Mouse (Mus musculus) kidney, postnatal 10 days (tissue): Measurements from ENCODE around the gene Cdk17.

Experiments used
- DNase-seq: peaks from one replicate; pipeline ENCODE4 v3.0.0; 2021; ENCODE audit warnings: mixed read lengths

The Cdk17 gene

DNA sequence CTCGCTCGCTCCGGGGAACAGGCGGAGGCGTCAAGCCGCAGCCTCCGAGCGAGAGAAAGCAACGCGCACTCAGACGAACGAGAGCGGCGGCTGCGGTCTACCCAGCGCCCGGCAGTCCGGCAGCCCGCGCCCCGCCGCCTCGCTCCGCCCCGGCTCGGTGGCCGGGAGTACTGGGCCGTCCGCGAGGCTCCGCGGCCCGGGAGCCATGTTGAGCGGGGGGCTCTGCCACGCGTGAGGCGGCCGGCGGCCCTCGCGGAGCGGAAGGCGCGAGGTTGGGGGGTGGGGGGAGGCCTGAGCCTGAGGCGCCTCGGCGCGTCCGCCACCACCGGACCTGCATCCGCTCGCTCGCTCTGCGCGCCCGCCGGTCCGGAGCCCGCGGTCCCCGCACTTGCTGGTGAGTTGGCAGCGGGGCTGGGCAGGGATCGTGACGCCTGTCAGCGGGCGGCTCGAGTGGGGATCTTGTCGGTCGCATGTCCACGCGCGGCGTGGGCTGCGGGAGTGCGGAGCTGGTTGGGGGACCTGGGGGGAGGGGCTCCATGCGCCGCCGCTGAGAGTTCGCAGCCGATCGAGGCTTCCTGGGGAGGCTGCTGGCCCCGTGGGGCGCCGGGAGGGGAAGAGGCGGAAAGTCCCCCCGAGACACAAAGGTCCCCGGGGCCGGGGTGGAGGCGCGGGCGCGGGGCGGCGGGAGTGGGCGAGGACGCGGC lies at the start of gene Cdk17:
TSS of gene Cdk17 (plus strand) at position 69 of the 704 bp plus-strand sequence.
- DNase-seq = peak; percentile 84

DNA sequence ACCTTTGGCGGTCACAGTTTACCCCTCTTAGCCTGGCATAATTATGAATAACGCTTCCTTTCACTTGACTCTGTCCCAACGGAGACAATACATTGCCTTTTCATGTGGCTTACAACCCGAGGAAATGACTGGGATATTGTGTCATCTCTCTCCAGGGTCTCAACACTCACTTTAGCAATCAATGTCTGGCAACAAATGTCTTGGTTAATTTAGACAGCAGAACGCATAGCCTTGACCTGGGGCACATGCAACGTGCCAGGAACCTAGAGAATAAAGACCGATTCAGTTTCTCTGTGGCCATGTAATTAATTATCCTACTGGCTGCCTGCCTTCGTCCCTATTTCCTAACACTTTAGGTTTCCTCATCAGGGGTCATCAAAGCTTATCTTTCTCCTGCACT lies 49.3 kb upstream of the Cdk17 start:
- DNase-seq = no peak

DNA sequence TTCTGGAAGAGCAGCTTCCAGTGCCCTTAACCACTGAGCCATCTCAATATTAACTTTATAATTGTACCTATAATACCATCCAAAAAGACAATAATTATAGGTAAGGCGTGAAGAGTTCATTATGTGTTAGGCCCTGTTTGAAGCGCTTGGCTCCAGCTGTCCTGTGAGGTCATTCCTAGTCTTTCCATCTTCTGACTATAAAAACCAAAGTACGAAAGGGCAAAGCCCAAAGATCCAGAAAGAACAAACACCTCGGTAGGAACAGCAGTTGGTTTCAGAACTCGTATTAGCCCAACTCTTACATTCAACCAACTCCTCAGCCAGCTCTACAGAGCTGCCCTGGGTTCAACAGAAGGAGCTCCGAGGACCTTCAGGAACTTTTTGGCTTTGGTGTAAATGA lies 48.7 kb upstream of the Cdk17 start:
- no peak for DNase-seq

DNA sequence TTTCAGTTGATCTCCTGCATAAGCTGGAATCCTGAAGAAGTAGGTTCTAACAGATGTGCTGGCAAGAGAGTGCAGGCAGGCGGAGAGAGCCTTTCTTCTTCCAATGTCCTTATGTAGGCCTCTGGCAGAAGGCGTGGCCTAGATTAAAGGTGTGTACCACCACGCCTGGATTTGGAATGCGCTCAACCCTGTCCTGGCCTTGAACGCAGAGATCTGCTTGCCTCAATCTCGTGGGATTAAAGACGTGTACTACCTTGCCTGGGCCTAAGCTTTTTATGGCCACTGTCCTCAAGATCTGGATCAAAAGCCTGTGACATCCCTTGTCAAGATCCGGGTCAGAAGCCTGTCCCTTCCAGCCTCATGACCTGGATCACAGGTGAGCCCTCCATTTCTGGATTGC lies 46.7 kb upstream of the Cdk17 start:
- DNase-seq = no peak

DNA sequence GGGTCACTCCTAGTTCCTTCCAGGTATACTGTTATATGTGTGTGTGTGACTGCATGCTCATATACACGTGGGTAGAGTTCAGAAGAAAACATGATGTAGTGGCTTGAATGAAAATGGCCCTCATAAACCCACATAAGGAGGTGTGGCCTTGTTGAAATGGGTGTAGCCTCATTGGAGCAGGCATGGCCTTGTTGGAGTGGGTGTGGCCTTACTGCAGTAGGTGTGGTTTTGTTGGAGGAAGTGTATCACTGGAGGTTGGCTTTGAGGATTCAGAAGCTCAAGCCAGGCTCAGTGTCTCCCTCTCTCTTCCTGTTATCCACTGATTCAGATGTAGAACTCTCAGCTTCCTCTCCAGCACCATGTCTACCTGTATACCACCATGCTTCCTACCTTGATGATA lies 45.9 kb upstream of the Cdk17 start:
- no peak for DNase-seq

DNA sequence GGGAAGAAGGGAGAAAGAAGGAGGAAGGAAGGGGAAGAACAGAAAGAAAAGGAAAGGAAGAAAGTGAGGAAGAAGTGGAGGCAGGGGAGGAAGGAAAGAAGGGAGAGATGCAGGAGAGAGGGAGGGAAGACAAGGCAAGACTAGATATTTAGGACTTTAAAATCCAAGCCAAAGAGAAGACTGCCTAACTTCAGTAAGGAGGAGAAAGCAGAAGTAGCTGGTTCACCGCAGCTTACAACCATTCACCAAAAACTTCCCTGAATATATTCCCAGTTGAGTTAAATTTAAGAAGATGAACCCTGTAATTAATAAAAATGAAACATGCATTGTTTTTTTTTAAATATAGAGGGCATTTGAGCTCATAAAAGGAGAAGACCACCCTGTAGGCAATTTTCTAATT lies 44.9 kb upstream of the Cdk17 start:
- DNase-seq = no peak

DNA sequence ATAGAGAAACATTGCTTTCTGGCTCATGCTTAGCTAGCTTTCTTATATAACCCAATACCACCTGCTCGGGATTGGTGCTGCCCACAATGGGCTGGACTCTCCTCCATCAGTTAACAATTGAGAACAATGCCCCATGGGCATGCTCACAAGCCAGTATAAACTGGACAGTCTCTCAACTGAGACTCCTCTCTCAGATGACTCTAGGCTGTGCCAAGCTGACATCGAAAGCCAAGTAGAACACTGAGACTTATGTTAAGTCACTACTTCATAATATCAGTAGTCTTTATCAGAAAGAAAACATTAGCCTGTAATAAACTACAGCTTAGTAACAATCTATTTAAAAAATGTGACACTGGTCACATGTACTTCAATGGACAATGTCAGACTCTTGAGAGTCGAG lies 44.0 kb upstream of the Cdk17 start:
- no peak for DNase-seq

DNA sequence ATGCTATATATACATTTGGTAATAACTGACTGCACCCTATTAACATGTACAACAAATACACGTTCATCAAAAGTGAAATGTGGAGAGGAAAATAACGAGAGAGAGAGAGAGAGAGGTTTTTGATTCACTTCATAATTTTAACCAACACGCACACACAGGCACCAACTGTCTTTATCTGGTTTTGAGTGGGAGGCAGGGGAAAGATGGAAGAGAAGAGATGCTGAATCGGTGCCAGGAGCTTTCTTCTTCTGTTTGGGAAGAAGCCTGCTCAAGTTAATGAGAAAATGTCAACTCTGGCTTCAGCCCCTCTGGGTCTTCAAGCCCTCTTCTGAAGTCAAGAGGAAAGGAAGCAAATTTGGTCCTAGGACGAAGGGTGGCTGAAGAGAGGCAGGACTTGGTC lies 40.9 kb upstream of the Cdk17 start:
- no peak for DNase-seq

DNA sequence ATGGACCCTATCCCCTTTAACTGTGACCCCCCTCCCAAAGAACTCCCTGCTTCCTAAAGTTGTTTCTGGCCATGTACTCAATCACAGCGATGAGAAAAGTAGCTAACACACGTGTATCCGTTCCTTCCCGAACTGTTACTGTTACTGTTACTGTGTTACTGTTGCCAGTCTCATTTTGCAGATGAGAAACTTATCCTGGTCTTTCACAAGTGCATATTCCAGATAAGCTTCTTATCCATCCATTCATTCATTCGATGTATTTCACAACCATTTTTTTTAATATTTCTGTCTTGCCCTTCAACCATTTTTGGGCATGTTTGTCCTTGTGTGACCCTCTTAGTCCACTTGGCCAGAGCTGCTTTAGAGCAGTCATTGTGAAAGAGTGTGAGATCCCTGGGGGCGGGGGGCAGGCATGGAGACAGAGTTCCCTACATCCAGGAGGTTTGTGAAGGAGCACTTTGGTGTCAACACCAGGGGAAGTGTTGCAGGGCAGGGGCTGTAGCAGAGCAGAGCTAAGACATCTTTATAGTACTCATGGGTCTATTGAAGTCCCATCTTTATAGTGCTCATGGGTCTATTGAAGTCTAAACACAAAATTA lies 39.3 kb upstream of the Cdk17 start:
- no peak for DNase-seq

DNA sequence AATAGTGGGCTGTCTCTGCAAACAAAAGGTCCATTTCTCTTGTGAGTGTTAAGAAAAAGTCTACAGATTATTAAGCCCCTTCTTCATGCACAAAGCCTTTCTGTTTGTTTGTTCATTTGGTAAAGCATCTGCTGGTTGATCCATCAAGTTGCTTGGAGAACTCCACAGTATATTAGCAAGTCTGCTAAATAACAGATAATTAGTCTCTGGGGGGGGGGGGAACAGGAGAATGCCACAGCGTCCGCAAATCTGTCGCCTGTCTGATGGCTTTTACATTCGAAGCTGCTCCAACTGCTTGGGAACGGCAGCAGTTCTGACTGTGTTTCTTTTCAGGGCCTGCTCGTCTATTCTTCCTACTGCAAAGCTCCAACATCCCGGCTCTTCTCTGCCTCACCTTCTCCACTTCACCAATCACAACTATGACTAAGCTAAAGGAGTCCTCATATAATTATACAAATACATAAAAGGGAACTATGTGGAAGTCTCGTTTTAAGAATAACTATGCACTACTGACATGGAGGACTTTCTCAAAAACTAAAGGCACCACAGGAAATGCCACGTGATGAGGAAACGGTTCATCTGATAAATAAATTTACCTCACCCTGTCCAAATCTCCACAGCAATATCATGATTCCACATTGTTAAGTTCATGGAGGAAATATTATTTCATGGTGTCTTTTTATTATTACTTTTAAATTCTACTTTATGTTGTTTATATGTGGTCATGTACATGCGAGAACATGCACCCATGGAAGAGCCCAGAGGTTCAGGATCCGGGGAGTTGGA lies 38.1 kb upstream of the Cdk17 start:
- no peak for DNase-seq

DNA sequence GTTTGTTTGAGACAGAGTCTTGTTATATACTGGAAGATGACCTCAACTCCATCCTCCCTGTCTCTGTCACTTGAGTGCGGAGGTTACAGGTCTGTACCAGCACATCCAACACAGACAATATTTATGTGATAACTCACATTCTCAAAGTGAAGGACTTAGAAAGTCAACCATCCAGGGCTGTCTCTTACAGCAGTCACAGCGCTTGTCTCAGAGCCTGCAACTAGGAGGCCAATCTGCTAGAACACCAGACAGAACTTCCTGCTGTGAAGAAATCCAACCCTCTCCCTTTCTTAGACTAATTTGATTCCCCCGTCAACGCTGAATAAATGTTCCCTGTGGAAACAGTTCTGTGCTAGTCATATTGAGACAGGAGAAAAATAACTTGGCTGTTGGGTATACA lies 37.4 kb upstream of the Cdk17 start:
- DNase-seq = no peak

DNA sequence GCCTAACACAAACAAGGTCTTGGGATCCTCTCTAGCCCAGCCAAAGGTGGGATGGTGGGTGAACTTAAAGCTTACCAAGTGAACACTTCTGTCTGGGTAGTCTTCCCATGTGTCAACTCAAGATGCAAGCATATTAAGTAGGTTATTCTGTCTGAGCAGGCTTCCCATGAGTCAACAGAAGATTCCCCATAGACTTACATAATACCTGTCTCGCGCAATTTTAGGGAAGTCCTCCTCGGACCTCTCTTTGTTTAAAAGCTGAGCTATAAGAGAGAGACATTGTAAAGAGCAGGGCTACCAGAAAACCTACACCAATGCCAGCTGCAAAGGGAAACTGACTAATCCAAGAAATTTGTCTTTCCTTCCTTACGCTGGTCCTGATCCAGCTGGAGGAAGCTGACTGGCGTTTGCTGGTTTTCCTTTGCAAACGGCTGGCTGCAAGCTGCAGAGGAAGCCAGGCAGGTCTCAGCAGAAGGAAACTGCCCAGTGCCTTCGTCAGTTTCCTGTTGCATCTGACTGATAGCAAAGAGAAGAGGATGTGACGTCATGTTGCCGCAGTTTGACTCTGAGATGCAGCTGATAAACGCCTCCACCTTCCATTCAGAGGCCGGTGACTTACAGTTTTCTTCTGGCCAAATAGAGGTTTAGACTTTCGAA lies 36.6 kb upstream of the Cdk17 start:
- peak; percentile 79 for DNase-seq

DNA sequence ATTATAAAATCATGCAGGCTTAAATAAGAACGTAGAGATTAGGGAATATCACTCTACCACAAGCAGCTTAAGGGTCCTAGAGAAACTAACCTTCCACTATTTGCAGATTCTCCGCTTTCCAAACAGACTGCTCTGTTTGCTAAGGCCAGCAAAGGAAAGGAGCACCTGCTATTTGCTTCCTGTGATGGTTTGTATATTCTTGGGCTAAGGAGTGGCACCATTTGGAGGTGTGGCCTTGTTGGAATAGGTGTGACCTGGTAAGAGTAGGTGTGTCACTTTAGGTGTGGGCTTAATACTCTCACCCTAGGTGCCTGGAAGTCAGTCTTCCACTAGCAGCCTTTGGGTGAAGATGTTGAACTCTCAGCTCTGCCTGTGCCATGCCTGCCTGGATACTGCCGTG lies 34.6 kb upstream of the Cdk17 start:
- no peak for DNase-seq

DNA sequence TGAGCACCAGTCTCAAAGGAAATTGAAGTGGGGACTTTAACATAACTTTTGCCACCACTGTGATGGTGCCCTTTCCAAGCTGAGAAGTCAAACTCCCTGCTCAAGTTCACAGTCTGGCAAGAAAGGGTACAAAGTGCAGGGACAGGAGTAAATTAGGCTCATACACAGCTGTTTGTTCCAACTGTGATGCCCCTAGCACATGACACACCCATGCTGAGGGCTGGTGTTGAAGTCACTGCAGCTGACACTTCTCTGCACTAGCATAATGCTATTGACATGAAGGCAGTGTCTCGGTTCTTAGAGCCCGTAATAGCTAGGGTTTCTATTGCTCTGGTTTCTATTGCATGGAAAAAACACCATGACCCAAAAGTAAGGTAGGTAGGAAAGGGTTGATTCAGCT lies 32.1 kb upstream of the Cdk17 start:
- DNase-seq = no peak

DNA sequence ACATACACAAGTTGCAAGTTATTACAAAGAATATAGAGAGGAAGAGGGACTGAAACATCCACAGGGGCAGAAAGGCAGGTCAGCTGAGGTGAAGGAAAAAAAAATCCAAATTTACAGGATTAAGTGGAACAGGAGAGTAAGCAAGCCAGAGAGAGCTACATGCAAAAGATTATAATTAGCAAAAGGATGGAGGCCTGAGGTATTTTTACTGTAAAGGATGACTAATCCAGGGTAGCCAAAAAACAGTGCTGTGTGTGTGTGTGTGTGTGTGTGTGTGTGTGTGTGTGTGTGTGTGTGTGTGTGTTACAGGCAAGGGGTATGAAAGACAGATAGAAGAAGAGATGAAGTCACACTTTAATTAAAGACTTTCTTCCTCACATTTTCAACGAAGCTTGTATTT lies 31.3 kb upstream of the Cdk17 start:
- DNase-seq = no peak

DNA sequence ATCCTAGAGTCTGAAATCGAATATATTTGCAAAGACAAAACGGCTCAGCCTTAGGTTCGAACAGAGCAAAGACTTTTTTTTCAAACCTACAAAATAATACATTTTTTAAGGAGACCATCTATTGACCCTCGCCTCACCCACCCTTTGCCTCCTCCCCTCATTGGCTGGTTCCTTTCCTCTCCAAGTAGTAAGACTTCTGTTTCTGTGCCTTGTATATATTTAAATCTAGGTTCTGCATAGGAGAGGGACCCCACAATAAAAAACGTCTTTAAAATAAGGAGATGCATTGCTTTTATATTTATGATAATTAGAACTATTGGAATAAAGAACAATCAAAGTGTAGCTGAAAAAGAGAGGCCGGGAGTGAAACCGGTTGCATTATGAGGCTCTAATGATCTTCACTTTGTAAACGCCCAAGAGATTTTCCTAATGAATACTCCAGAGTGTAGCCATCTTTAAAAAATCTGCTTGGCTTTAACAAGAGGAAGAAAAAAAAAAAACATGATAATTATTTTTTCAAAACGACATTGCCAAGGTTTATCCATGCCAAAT lies 30.7 kb upstream of the Cdk17 start:
- no peak for DNase-seq

DNA sequence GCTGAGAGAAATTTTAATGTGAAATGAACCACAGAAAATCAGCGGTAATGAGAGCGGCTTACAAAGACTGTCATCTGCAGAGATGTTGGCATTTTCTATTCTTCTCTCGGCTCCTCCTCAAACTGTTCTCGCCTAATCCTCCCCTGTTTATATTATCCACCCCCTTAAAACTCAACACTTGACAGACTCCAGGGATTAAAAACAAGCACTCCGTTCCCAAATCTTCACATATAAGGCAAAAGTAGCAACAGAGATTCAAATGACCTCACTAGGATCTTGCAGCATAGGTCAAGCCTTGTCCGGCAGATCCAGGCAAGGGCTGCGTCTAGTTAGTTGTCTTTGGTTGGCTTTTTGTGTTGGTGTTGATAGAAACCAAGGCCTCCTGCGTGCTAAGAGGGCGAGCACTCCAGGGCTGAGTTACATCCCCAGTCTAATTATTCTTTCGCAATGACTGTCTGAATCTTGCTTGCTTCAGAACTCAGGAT lies 30.2 kb upstream of the Cdk17 start:
- DNase-seq = no peak

DNA sequence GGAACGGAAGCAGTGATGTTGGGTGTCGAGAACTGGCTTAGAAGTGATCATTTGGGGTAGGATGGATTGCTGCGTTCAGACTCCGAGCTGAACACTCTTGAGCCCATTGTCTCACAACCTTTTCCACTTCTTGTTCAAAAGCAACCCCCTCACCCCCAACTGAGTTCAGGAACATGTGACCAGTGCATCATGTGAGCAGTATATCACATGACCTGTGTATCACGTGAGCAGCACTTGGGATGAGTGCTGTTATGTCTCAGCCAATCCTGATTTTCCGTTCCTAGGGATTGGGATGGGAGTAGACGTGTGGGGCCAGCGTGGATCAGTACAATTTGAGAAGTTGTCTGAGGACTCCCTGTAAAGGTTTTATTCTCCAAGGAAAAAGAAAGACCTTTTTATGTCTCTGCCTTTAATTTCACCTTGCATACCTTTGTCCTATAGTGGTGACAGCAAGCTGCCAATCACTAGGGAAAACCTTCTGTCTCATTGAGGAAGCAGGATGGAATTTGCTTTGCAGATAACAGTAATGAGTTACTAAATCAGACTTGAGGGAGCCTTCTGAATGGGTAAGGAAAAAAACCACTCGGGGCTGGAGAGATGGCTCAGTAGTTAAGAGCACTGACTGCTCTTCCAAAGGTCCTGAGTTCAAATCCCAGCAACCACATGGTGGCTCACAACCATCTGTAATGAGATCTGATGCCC lies 28.7 kb upstream of the Cdk17 start:
- no peak for DNase-seq

DNA sequence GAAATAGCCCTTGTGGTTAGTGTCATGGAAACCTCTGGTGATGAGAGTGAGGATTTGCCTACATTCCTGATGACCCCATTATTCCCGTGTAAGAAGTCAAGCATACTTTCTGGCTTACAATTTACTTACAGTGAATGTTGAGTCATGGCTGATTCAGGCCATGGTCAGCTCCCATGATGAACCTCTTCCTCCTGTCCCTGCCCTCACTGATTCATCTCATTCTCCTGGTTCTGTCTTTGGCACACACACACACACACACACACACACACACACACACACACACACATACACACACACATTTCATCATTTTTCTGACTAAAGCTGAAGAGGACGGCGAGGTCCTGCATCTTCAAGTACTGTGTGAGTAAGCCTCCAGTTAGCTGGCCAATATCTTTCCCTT lies 21.9 kb upstream of the Cdk17 start:
- DNase-seq = no peak

DNA sequence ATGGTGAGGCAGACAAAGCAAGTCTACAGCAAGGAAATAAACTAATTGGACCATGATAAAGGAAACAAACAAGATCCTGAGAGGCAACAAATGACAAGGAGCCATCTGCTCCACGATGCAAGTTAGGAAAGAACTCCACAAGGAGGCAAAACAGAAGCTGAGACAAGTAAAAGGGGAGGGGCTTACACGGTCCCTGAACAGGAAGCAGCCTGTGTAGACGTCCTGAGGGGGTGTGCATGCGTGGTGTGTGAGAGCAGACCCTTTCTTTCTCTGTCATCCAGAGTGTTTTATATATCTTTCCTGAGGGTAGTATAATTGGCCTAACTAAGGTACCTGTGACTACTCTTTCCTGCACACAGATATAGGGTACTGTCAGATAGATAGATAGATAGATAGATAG lies 19.9 kb upstream of the Cdk17 start:
- no peak for DNase-seq

DNA sequence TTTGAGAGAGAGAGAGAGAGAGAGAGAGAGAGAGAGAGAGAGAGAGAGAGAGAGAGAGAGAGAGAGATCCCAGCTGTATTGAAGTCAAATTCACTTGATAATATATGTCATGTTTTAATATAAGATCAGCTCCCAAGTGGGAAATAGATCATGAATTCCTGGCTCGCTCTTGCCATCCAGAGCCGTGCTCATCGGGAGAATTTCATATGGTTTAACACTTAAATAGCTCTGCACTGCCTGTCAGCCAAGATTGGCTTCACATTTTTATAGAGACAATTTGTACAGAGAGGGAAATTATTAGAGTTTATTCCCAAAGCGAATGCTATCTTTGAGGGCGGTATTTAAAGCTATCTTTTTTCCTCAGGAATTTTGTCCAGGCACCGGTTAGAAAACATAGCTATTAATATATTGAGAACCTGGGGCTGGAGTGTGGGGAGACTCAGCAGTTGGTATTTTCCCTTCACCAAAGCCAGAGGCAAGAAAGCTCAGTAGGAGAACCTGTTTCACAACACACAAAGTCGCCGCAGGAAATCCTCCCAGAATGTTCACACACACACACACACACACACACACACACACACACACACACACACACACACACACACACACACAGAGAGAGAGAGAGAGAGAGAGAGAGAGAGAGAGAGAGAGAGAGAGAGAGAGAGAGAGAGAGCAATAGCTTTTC lies 17.9 kb upstream of the Cdk17 start:
- no peak for DNase-seq
